Mouse (Mus musculus) heart, postnatal 0 days (tissue): ENCODE measurements around the gene Ddx52.

Experiments
- CTCF ChIP-seq: IDR thresholded peaks from 2 replicates; pipeline ENCODE4 v1.5.1; 2016; ENCODE audit warnings: antibody characterized with exemption, control low read depth, low read depth
- EP300 ChIP-seq: IDR thresholded peaks from 2 replicates; pipeline ENCODE4 v1.6.1; 2016; ENCODE audit warnings: antibody characterized with exemption, low read depth

DNA sequence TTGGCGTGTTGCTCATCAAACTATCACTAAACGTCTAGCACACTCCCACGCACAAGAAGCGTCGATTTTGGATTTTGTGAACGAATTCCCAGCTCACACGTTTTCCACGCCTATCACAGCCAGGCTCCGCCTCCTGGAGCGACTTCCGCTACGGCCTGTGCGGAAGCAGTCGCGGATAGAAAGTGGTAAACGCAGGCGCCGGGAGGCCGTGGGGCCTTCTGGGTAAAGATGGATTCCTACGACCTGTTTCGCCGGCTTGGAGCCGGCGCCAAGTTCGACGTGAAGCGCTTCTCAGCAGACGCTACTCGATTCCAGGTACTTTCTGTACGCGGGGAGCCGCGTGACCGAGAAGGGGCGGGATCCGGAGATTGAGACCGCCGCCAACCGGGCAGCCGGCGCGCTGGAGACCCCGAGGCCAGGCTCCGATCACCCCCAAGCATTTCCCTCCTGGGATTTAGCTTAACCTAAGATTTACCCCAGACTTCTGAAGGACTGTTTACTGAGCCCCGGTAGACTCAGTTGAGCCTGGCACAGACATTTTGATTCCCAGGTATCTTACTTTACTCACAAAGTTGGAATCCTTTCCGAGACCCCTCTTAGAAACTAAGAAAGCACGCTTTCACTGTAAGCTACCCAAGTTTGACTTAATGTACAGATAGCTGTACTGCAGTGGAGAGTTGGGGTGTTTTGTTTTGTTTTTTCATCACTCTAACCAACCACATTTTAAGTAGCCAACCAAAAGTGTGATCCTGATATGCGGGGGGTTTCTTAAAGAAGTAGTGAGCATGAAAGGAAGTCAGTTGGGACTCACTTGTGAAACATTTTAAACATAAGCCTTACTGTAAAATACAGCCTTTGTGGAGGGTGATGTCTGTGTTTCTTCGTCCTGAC lies at the start of gene Ddx52:
- no peak for TF ChIP-seq EP300
- TF ChIP-seq CTCF = no peak
